Mouse (Mus musculus) kidney, embryonic 14.5 days (tissue): Measurements from ENCODE around the gene Hmcn2. TPM values are rescaled to one million over a fixed set of nuclear protein-coding genes. Genes with fewer than 3 reads are reported as not detected.

Source experiments
- ATAC-seq: fragments of 200-750 bp; cut with Nextera tagmentation; 2 replicates; pipeline ENCODE4 v1.8.0; 2017; ENCODE audit warnings: moderate number of reproducible peaks, mild to moderate bottlenecking, moderate TSS enrichment, moderate library complexity; ENCODE audit not compliant: low FRiP score, low TSS enrichment
- H3K27ac ChIP-seq: fragments of 300-500 bp; sonication (generic); 2 replicates; pipeline ENCODE4 v1.5.1; 2014; ENCODE audit warnings: low read depth, mild to moderate bottlenecking, low read length, moderate library complexity, mixed read lengths
- H3K27me3 ChIP-seq: fragments of 300-500 bp; sonication (generic); 2 replicates; pipeline ENCODE4 v1.6.1; 2014; ENCODE audit warnings: mild to moderate bottlenecking, low read length; ENCODE audit not compliant: control insufficient read depth, insufficient read depth
- H3K36me3 ChIP-seq: fragments of 300-500 bp; sonication (generic); 2 replicates; pipeline ENCODE4 v1.6.1; 2014; ENCODE audit warnings: low read length, mixed read lengths; ENCODE audit not compliant: control insufficient read depth, insufficient read depth
- H3K4me1 ChIP-seq: fragments of 300-500 bp; sonication (generic); 2 replicates; pipeline ENCODE4 v1.6.1; 2014; ENCODE audit warnings: low read length, mixed read lengths; ENCODE audit not compliant: control insufficient read depth, insufficient read depth
- H3K4me2 ChIP-seq: fragments of 300-500 bp; sonication (generic); replicated peaks from 2 replicates; pipeline ENCODE4 v1.6.1; 2014; ENCODE audit warnings: low read depth, mild to moderate bottlenecking, low read length
- H3K4me3 ChIP-seq: fragments of 300-500 bp; sonication (generic); 2 replicates; pipeline ENCODE4 v1.5.1; 2014; ENCODE audit warnings: mild to moderate bottlenecking, low read length
- H3K9ac ChIP-seq: fragments of 300-500 bp; sonication (generic); 2 replicates; pipeline ENCODE4 v1.6.1; 2014; ENCODE audit warnings: low read depth, mild to moderate bottlenecking, low read length, moderate library complexity
- H3K9me3 ChIP-seq: fragments of 300-500 bp; sonication (generic); 2 replicates; pipeline ENCODE4 v1.6.1; 2016; ENCODE audit warnings: low read length; ENCODE audit not compliant: control insufficient read depth
- WGBS: fragments of 180-500 bp; shearing (Covaris S2); extraction: QIAGEN DNeasy Blood & Tissue Kit; methylation state at CpG from one replicate; pipeline ENCODE4 v1.1.7; 2014; 5-methylcytosine and 5-hydroxymethylcytosine counted together
- polyA plus RNA-seq: library from polyadenylated mRNA; unstranded; fragments of >200 nt; fragmentation: Nextera tagmentation; extraction: Ambion mirVana; gene quantifications from 2 replicates; pipeline ENCODE4 v1.2.1, GENCODE M21; 2014

Hmcn2 gene
- 0.10 TPM in 1 of 2 replicates, not detected in the other for polyA plus RNA-seq

DNA sequence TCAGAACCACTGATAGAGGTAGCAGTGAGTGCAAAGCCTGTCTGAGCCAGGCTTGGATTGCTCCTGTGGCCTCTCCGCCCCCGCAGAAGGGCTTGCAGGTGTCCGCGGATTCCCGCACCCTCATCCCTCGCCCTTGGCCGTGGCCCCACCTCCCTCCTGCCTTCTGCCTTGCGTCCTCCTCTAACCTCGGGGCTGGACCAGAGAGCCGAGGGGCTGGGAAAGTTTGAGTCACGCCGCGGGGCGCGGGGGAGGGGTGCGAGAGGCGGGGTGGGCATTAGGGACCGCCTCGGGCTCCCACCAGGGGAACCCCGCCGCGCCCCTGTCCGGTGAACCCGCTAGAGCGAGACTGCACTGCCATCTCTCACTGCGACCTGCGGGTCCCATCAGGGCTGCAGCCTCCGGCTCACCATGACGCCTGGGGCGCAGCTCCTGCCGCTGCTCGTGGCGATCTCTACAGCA is at the start of gene Hmcn2:
Gene Hmcn2, plus strand, starts transcription at position 409 of the 459 bp plus-strand sequence.
- no peaks in the 10 kb centered on the region for H3K9me3 ChIP-seq
- peaks cover 4% of the 10 kb centered on the region for H3K4me1 ChIP-seq
- H3K27ac ChIP-seq, result no peak within 1 kb of the TSS
- peaks cover 59% of the 10 kb centered on the region for H3K27me3 ChIP-seq
- H3K9ac ChIP-seq, result no peak within 1 kb of the TSS
- no peak for ATAC-seq
- H3K36me3 ChIP-seq, result no peaks in the 10 kb centered on the region
- peak within 1 kb of the TSS; percentile 25 for H3K4me3 ChIP-seq
- H3K4me2 ChIP-seq, result peak within 1 kb of the TSS; percentile 38
- under 1% methylated on average over 31 of the region's 33 CpGs for WGBS

DNA sequence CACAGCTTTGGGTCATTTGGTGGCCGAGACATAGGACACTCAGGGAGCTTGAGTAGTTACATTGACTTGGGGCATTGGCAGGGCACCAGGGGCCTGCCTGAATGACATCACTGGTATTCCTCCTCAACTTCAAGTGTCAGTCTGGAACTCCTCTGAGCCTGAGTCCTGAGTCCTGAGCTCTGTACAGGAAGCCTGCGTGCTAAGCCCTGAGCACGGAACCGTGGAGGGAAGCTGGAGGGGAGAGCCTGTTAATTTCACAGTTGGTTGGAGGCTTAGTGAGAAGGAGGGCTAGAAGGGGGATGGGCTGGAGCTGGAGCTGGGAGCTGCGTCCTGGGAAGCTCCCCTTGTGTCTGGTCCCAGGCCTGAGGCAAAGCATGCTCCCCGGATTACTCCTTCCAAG is 46.8 kb upstream of the Hmcn2 start:
- no peaks in the 10 kb centered on the region for H3K27me3 ChIP-seq
- no peak overlapping the region for H3K9ac ChIP-seq
- ATAC-seq, result peak; percentile 84
- H3K4me1 ChIP-seq, result peaks cover 56% of the 10 kb centered on the region
- no peak overlapping the region for H3K4me2 ChIP-seq
- 20% methylated on average over 6 of the region's 6 CpGs for WGBS
- H3K9me3 ChIP-seq, result no peaks in the 10 kb centered on the region
- H3K27ac ChIP-seq, result peak overlapping the region; percentile 91
- H3K4me3 ChIP-seq, result no peak overlapping the region
- no peaks in the 10 kb centered on the region for H3K36me3 ChIP-seq

DNA sequence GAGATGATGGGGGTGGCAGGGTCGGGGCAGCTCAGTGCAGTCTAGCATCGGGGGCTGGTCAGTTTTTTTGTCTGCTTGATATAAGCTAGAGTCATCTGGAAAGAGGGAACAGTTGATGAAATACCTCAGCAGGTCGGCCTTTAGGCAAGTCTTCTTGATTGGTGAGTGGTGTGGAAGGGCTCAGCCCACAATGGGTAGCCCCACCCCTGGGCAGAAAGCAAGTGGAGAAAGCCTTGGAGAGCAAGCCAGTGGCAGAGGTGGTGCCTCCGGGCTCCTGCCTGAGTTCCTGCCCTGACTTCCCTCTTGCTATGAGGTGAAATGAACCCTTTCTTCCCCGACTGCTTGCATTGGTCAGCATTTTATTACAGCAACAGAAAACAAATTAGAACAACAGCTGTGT is 45.6 kb upstream of the Hmcn2 start:
- Histone ChIP-seq H3K4me2 (peak overlapping the region; percentile 12; the same call in 1 of the 2 replicates), H3K27ac (peak overlapping the region; percentile 91), H3K4me1 (peaks cover 51% of the 10 kb centered on the region)

DNA sequence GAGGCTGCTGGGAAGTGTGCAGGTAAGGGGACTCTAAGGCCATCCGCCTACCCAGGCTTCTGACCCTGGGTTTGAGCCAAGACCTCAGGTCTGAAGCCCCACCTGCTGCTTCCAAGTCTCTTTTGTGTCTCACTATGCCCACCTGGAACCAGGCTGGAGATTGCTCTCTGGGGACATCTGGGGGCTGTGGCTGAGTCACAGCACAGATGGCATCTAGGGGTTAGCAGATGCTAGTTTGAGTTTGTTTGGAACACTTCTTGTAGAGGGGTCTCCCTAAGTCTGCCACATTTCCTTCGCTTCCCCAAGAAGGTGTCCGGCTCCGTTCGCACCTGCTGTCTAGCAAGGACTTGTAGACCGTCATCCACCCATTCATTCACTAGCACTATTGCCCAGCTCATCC is 45.0 kb upstream of the Hmcn2 start:
- Histone ChIP-seq H3K4me3 (no peak overlapping the region), H3K36me3 (no peaks in the 10 kb centered on the region), H3K9me3 (no peaks in the 10 kb centered on the region), H3K4me1 (peaks cover 45% of the 10 kb centered on the region), H3K27me3 (no peaks in the 10 kb centered on the region), H3K4me2 (0 out of 2 replicates have a peak overlapping the region, but pooled peaks have one; percentile 12), H3K27ac (peak overlapping the region; percentile 91), H3K9ac (peak overlapping the region; percentile 31; the same call in 1 of the 2 replicates)
- WGBS, result 91% methylated on average over 6 of the region's 6 CpGs
- ATAC-seq, result no peak

More for the DNA sequence above, 45.6 kb upstream of the Hmcn2 start:
- H3K9me3 ChIP-seq, result no peaks in the 10 kb centered on the region
- no peaks in the 10 kb centered on the region for H3K27me3 ChIP-seq
- H3K9ac ChIP-seq, result peak overlapping the region; percentile 31; the same call in 1 of the 2 replicates
- no peaks in the 10 kb centered on the region for H3K36me3 ChIP-seq
- ATAC-seq, result peak; percentile 36; the same call in 1 of the 2 replicates
- 32% methylated on average over 5 of the region's 5 CpGs for WGBS
- no peak overlapping the region for H3K4me3 ChIP-seq

DNA sequence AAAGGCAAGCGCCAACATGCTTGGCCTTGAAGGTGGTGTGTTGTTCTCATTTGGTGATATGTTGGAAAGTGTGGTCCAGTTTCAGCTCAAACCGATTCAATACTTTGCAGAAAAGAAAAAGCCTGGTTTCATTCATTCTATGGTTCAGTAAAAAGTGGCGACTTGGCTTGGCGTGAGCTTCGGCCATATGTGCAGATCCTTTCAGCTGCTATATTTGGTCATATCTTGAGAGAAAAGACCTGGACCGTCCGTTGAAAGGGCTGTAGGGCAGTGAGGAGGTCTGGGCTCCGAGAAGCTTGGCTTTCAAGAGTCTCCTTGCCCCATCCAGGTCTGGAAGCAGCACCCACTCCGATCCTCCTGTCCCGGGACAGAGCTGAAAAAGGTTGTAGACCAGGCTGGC is 44.4 kb upstream of the Hmcn2 start:
- WGBS, result 95% methylated on average over 10 of the region's 10 CpGs
- no peaks in the 10 kb centered on the region for H3K27me3 ChIP-seq
- H3K9me3 ChIP-seq, result no peaks in the 10 kb centered on the region
- ATAC-seq, result no peak
- peaks cover 39% of the 10 kb centered on the region for H3K4me1 ChIP-seq
- no peaks in the 10 kb centered on the region for H3K36me3 ChIP-seq
- H3K9ac ChIP-seq, result no peak overlapping the region
- no peak overlapping the region for H3K4me3 ChIP-seq
- no peak overlapping the region for H3K4me2 ChIP-seq
- H3K27ac ChIP-seq, result no peak overlapping the region

DNA sequence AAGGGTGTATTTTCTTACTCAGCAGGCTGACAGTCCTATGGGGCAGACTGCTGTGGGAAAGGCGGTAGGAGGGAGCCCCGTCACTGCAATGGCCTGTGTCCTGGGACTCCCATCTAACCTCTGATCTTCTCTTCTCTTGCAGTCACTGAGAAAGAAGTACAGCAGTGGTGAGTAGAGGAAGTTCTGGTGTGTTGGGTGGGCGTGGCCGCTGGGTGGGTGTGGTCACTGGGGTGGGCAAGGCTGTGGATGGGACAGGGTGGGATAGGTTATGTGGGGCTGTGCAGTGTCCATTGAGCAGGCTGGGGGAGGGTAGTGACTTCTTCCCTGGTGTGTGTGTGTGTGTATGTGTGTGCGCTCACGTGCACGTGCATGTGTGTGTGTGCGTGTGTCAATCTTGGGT is 43.7 kb upstream of the Hmcn2 start:
- Histone ChIP-seq H3K27me3 (no peaks in the 10 kb centered on the region), H3K27ac (no peak overlapping the region), H3K4me3 (no peak overlapping the region), H3K9ac (no peak overlapping the region), H3K36me3 (peaks cover under 1% of the 10 kb centered on the region; the same call in 1 of the 2 replicates), H3K4me1 (peaks cover 32% of the 10 kb centered on the region), H3K4me2 (no peak overlapping the region), H3K9me3 (no peaks in the 10 kb centered on the region)
- ATAC-seq, result no peak
- 95% methylated on average over 8 of the region's 8 CpGs for WGBS

DNA sequence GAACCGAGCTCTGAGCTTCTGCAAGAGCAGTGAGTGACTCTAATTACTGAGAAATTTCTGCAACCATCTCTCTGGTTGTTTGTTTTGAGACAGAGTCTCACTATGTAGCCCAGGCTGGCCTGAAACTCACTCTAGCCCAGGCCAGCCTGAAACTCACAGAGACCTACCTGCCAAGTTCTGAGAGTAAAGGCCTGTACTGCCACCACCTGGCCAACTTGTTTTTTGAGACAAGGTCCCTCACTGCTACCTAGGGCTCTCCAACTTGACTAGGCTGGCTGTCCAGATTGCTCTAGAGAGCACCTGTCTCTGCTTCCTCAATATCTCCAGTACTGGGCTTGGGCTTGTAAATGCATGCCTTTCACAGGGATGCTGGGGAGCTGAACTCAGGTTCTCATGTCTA is 43.1 kb upstream of the Hmcn2 start:
- Histone ChIP-seq H3K4me3 (no peak overlapping the region), H3K4me1 (peaks cover 26% of the 10 kb centered on the region), H3K9me3 (no peaks in the 10 kb centered on the region), H3K36me3 (peaks cover 5% of the 10 kb centered on the region; the same call in 1 of the 2 replicates), H3K27ac (no peak overlapping the region), H3K4me2 (no peak overlapping the region), H3K9ac (no peak overlapping the region), H3K27me3 (no peaks in the 10 kb centered on the region)
- 83% methylated on average over 1 of the region's 1 CpGs for WGBS
- no peak for ATAC-seq

DNA sequence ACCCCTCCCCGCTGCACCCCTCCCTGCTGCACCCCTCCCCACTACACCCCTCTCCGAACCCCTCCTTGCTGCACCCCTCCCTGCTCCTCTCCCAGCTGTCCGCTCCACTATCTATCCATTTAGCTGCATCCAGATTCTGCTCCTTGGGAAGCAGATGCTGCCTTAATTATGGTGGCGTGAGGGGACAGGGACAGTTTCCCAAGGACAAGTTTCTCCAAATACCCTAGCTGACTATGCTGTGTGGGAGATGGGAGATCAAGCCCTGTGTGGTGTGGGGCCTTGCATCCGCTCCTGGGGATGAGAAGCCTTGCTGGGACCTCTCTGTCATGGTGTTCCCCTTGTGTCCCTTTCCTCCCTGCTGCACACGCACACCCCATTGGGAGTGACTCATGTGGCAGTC is 39.2 kb upstream of the Hmcn2 start:
- Histone ChIP-seq H3K4me3 (no peak overlapping the region), H3K9me3 (no peaks in the 10 kb centered on the region), H3K27me3 (no peaks in the 10 kb centered on the region), H3K27ac (no peak overlapping the region), H3K36me3 (peaks cover 5% of the 10 kb centered on the region; the same call in 1 of the 2 replicates), H3K4me2 (no peak overlapping the region), H3K9ac (no peak overlapping the region), H3K4me1 (no peaks in the 10 kb centered on the region)
- no peak for ATAC-seq
- WGBS, result 96% methylated on average over 6 of the region's 6 CpGs

DNA sequence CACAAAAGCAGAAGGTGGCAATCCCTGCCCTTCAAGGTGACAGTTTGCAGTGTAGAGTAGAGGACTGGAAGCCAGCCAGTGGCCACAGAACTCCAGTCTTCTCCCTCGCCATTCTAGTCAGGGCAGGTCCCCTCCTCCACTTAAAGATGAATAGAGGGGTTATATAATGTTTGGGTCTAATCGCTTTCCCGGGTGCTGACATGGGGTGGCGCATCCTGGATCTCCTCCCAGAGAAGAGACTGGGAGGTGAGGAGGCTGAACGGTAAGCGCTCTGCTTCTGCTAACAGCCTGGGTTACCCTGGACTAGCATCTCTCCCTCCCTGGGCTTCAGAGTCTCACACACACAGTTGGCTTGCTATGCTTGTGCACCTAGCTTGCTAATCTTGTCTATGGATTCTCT is 36.4 kb upstream of the Hmcn2 start:
- no peak overlapping the region for H3K4me2 ChIP-seq
- no peak for ATAC-seq
- H3K27me3 ChIP-seq, result no peaks in the 10 kb centered on the region
- WGBS, result 75% methylated on average over 6 of the region's 6 CpGs
- H3K4me1 ChIP-seq, result no peaks in the 10 kb centered on the region
- H3K9ac ChIP-seq, result no peak overlapping the region
- no peak overlapping the region for H3K27ac ChIP-seq
- no peaks in the 10 kb centered on the region for H3K9me3 ChIP-seq
- H3K4me3 ChIP-seq, result no peak overlapping the region
- H3K36me3 ChIP-seq, result peaks cover 18% of the 10 kb centered on the region
